Mouse (Mus musculus): ENCODE measurements around the gene Hoxb9. TPM values are rescaled to one million over a fixed set of nuclear protein-coding genes. Genes with fewer than 3 reads are reported as not detected.
A peak's percentile ranks its signal among the peaks of the same experiment; 100 is the strongest.

Hoxb9 gene
- total RNA-seq, 1 experiment, result 3.3 TPM

- no peak overlapping the region for H3K9ac ChIP-seq (ENCODE audit: insufficient read depth, low read depth, low read length, poor library complexity, severe bottlenecking)
- no peak overlapping the region for H3K4me3 ChIP-seq (ENCODE audit: insufficient read depth in 1 of 2, low read depth in 1 of 2, low read length in 2 of 2, poor library complexity in 1 of 2, severe bottlenecking in 1 of 2)
- H3K27ac ChIP-seq (ENCODE audit: insufficient read depth, low read depth, low read length, poor library complexity, severe bottlenecking), result no peak overlapping the region
- in situ Hi-C loops (cut with MboI; ENCODE audit: low sequenced_read_pairs in 2 of 2, unreplicated experiment in 2 of 2), result loop anchor here (10.0 to 25.0 kb wide), 2 partner anchors 57 to 564 kb away; partner anchors contain the start of gene Hoxb2 (in 1 of the 2)
- DNase-seq (ENCODE audit: low read depth, low spot score), result no peak
- H3K4me1 ChIP-seq (ENCODE audit: control insufficient read depth in 2 of 2, insufficient read depth in 2 of 2, low read length in 2 of 2, poor library complexity in 1 of 2), result no peaks in the 10 kb centered on the region; a peak in 2 of 4 replicates
- H3K9me3 ChIP-seq (ENCODE audit: control insufficient read depth, insufficient read depth, low read depth, low read length), result no peaks in the 10 kb centered on the region
- H3K36me3 ChIP-seq (ENCODE audit: control insufficient read depth, insufficient read depth, low read length, poor library complexity, severe bottlenecking), result no peaks in the 10 kb centered on the region
- no peak for TF ChIP-seq MAFK (IDR thresholded peaks at IDR 0.05; ENCODE audit: insufficient read depth, low read depth, low read length)
- no peak for TF ChIP-seq HCFC1 (IDR thresholded peaks at IDR 0.05; ENCODE audit: borderline replicate concordance, insufficient read depth, low read length)
- TF ChIP-seq ZNF384 (IDR thresholded peaks at IDR 0.05; ENCODE audit: low read depth, low read length), result no peak
- no peak for TF ChIP-seq CHD2 (IDR thresholded peaks at IDR 0.05; ENCODE audit: low read depth, low read length)
- no peak for TF ChIP-seq ZC3H11A (IDR thresholded peaks at IDR 0.05; ENCODE audit: borderline replicate concordance, low read depth, low read length)
Measured at GRCm38 (mm10) chr11:96297968-96298635, 26.8 kb downstream of the Hoxb9 start.

GRCm38 (mm10) chr11:96298895-96299667, 27.8 kb downstream of the Hoxb9 start:
- no peak overlapping the region for H3K27ac ChIP-seq (ENCODE audit: insufficient read depth, low read depth, low read length, poor library complexity, severe bottlenecking)
- H3K4me3 ChIP-seq (ENCODE audit: insufficient read depth in 1 of 2, low read depth in 1 of 2, low read length in 2 of 2, poor library complexity in 1 of 2, severe bottlenecking in 1 of 2), result no peak overlapping the region; a peak in 2 of 4 replicates
- peaks cover 0 to 3% of the 10 kb centered on the region in 2 experiments; a peak in 2 of 4 replicates for H3K4me1 ChIP-seq (ENCODE audit: control insufficient read depth in 2 of 2, insufficient read depth in 2 of 2, low read length in 2 of 2, poor library complexity in 1 of 2)
- in situ Hi-C loops (cut with MboI; ENCODE audit: low sequenced_read_pairs in 2 of 2, unreplicated experiment in 2 of 2), result loop anchor here (10.0 to 25.0 kb wide), 2 partner anchors 56 to 563 kb away; partner anchors contain the start of gene Hoxb2 (in 1 of the 2)
- no peak for DNase-seq (ENCODE audit: low read depth, low spot score)
- TF ChIP-seq CHD2 (IDR thresholded peaks at IDR 0.05; ENCODE audit: low read depth, low read length), result no peak
- TF ChIP-seq HCFC1 (IDR thresholded peaks at IDR 0.05; ENCODE audit: borderline replicate concordance, insufficient read depth, low read length), result no peak
- TF ChIP-seq MAFK (IDR thresholded peaks at IDR 0.05; ENCODE audit: insufficient read depth, low read depth, low read length), result no peak
- no peak for TF ChIP-seq ZNF384 (IDR thresholded peaks at IDR 0.05; ENCODE audit: low read depth, low read length)
- no peak for TF ChIP-seq ZC3H11A (IDR thresholded peaks at IDR 0.05; ENCODE audit: borderline replicate concordance, low read depth, low read length)
- H3K9me3 ChIP-seq (ENCODE audit: control insufficient read depth, insufficient read depth, low read depth, low read length), result no peaks in the 10 kb centered on the region
- no peaks in the 10 kb centered on the region for H3K36me3 ChIP-seq (ENCODE audit: control insufficient read depth, insufficient read depth, low read length, poor library complexity, severe bottlenecking)
- no peak overlapping the region for H3K9ac ChIP-seq (ENCODE audit: insufficient read depth, low read depth, low read length, poor library complexity, severe bottlenecking)

DNA sequence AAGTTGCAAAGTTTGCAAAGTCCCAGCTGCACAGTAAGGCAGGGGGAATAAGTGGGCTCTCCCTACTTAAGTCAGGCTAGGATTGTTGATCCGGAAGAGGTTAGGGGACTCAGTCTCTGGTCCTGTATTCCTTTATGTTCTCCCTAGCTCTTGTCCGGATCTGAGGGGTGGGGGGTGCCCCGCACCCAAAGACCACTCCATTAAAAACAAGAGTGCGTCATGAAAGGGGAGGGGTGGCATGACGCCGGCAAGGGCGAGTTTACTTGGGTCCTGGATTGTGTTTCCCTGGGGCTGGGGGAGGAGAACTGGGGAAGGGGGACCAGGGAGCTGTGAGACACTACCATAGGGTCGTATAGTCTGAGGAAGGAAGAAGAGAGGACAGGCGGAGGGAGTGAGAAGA, 28.5 kb downstream of the Hoxb9 start:
- no peaks in the 10 kb centered on the region for H3K9me3 ChIP-seq (ENCODE audit: control insufficient read depth, insufficient read depth, low read depth, low read length)
- H3K4me3 ChIP-seq (ENCODE audit: insufficient read depth in 1 of 2, low read depth in 1 of 2, low read length in 2 of 2, poor library complexity in 1 of 2, severe bottlenecking in 1 of 2), result no peak overlapping the region
- DNase-seq (ENCODE audit: low read depth, low spot score), result no peak
- peaks cover 0 to 3% of the 10 kb centered on the region in 2 experiments; a peak in 2 of 4 replicates for H3K4me1 ChIP-seq (ENCODE audit: control insufficient read depth in 2 of 2, insufficient read depth in 2 of 2, low read length in 2 of 2, poor library complexity in 1 of 2)
- H3K36me3 ChIP-seq (ENCODE audit: control insufficient read depth, insufficient read depth, low read length, poor library complexity, severe bottlenecking), result no peaks in the 10 kb centered on the region
- no peak overlapping the region for H3K9ac ChIP-seq (ENCODE audit: insufficient read depth, low read depth, low read length, poor library complexity, severe bottlenecking)
- TF ChIP-seq ZC3H11A (IDR thresholded peaks at IDR 0.05; ENCODE audit: borderline replicate concordance, low read depth, low read length), result no peak
- no peak overlapping the region for H3K27ac ChIP-seq (ENCODE audit: insufficient read depth, low read depth, low read length, poor library complexity, severe bottlenecking)
- in situ Hi-C loops (cut with MboI; ENCODE audit: low sequenced_read_pairs in 2 of 2, unreplicated experiment in 2 of 2), result loop anchor here (10.0 to 25.0 kb wide), 3 partner anchors 55 to 563 kb away; partner anchors contain the start of gene Hoxb2 (in 1 of the 2)

- Histone ChIP-seq H3K9ac (ENCODE audit: insufficient read depth, low read depth, low read length, poor library complexity, severe bottlenecking) (no peak overlapping the region), H3K4me1 (ENCODE audit: control insufficient read depth in 2 of 2, insufficient read depth in 2 of 2, low read length in 2 of 2, poor library complexity in 1 of 2) (peaks cover 0 to 3% of the 10 kb centered on the region in 2 experiments; a peak in 2 of 4 replicates), H3K4me3 (ENCODE audit: insufficient read depth in 1 of 2, low read depth in 1 of 2, low read length in 2 of 2, poor library complexity in 1 of 2, severe bottlenecking in 1 of 2) (peak overlapping the region; percentile 12 to 35; a peak in 2 of 4 replicates), H3K36me3 (ENCODE audit: control insufficient read depth, insufficient read depth, low read length, poor library complexity, severe bottlenecking) (no peaks in the 10 kb centered on the region), H3K9me3 (ENCODE audit: control insufficient read depth, insufficient read depth, low read depth, low read length) (no peaks in the 10 kb centered on the region), H3K27ac (ENCODE audit: insufficient read depth, low read depth, low read length, poor library complexity, severe bottlenecking) (no peak overlapping the region)
- DNase-seq (ENCODE audit: low read depth, low spot score), result no peak
- in situ Hi-C loops (cut with MboI; ENCODE audit: low sequenced_read_pairs in 2 of 2, unreplicated experiment in 2 of 2), result loop anchor here in 1 of 2 experiments (10.0 kb wide), 1 partner anchor 254 kb away; no protein-coding TSS in a partner anchor
- TF ChIP-seq ZC3H11A (IDR thresholded peaks at IDR 0.05; ENCODE audit: borderline replicate concordance, low read depth, low read length) (no peak), CHD2 (IDR thresholded peaks at IDR 0.05; ENCODE audit: low read depth, low read length) (no peak), HCFC1 (IDR thresholded peaks at IDR 0.05; ENCODE audit: borderline replicate concordance, insufficient read depth, low read length) (no peak), ZNF384 (IDR thresholded peaks at IDR 0.05; ENCODE audit: low read depth, low read length) (no peak), MAFK (IDR thresholded peaks at IDR 0.05; ENCODE audit: insufficient read depth, low read depth, low read length) (no peak)
Measured at GRCm38 (mm10) chr11:96300354-96301063, 29.3 kb downstream of the Hoxb9 start.

All from ES-E14 (cell line).